Mouse (Mus musculus) liver (tissue): Measurements from ENCODE around the gene Jund.

Experiments
- DNase-seq: peaks from one replicate; pipeline ENCODE4 v3.0.0-alpha.2; 2020; ENCODE audit warnings: mixed read lengths

The Jund gene

DNA sequence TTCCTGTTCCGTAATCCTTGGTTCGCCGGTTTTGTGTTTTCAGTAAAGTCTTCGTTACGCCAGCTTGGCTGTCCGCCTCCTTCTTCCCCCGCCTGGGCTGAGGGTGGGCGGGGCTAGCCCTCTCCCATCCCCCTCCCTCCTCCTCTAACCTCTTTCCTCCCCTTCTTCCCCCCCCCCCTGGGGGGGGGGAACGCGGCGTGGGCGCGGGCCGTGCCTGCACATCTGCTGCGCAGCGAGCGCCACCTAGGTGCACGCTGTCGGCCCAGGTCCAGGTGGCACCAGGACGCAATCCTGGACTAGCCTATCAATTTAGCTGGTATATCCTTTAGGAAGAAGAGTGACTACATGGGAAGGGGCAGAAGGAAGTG lies 1.8 kb downstream of the Jund start:
- DNase-seq: peak; percentile 96

GRCm38 (mm10) chr8:70701048-70701981 lies 2.6 kb downstream of the Jund start:
- no peak for DNase-seq

DNA sequence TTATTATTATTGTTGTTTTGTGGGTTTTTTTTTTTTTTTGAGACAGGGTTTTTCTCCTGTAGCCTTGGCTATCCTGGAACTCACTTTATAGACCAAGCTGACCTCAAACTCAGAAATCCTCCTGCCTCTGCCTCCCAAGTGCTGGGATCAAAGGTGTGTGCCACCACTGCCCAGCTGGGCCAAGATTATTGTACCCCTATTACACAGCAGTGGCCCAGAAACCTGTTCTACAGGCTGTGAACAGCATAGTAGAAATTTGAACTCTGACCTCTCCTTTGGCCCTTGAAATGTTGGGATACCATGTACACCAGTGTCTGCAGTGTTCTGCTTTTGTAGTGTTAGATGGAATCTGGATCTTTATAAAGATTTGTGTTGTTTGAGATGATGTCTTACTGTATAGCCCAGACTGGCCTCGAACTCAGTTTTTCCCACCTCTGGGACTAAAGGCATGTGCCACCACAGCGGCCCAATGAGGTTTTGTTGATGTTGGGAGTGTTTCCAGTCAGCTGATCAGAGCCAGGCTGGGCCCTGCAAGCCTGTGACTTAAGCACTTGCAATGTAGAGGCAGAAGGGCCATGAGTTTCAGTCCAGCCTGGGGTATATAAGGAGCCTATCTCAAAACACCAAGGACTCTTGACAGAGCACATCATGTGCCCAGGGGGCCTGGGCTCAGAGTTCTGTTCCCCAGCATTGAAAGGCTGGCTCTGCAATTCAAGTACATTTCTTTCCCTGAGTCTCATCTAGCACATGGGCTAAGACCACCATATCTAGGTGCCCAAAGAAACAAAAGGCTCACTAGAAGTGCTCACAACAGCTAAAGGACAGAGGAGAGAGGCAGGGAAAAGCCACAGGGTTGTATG lies 3.5 kb downstream of the Jund start:
- no peak for DNase-seq

DNA sequence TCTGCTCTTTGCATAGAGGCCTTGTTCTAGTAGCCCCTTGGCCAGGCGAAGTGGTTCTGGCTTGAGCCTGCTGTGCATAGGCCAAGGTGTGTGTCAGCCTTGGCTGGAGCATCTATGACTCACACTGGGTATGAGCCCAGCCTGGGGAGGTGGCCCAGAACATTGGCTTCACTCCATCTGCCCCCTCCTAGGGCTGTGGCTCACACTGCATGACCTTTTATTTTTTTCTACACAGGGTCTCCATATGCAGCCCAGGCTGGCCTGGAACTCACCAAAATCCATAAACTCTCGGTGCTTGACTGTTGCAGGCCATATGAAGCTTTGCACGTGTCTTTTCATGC lies 4.1 kb downstream of the Jund start:
- no peak for DNase-seq

- no peak for DNase-seq
These were observed 4.5 kb downstream of the Jund start, which contains the start of gene Iqcn for GRCm38 (mm10) chr8:70703287-70703686. Gene Iqcn (plus strand): TSS chr8:70703457.

DNA sequence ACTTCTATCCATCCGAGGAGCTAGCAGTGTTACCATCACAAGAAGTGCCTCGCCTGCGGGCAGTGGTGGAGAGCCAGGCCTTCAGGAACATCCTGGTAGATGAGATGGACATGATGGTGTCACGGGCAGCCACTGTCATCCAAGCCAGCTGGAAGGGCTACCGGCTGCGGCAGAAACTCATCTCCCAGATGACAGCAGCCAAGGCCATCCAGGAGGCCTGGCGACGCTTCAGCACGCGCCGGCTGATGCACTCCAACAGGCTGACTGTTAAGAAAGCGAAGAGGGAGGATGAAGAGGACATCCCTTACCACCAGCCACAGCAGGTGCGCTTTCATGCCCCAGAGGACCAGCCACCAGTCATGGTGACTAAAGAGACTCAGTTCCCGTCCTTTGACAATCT lies 9.5 kb downstream of the Jund start:
- no peak for DNase-seq

GRCm38 (mm10) chr8:70709794-70710193 lies 11.0 kb downstream of the Jund start:
- DNase-seq: no peak

DNA sequence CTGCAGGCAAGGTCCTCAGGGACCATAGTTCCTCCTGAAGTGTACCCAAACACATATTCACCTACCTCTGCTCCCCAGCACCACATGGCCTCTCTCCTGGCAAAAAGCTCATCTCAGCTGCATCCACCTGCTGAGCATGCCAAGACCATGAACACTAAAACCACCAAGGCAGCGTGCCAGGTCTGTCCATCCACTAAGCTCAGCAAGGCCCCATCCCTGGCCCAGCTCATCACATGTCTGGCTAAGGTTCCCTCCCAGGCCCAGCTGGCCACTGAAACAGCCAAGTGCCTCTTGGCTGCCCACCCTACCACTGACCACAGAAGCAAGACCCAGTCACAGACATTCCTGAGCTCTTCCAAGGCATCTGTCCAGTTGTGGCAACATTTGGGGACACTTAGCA lies 11.5 kb downstream of the Jund start:
- DNase-seq: no peak

GRCm38 (mm10) chr8:70711041-70711440 lies 12.3 kb downstream of the Jund start:
- DNase-seq: no peak

GRCm38 (mm10) chr8:70713991-70714390 lies 15.2 kb downstream of the Jund start:
- no peak for DNase-seq

- no peak for DNase-seq
These were observed 16.3 kb downstream of the Jund start for GRCm38 (mm10) chr8:70715086-70715485.

DNA sequence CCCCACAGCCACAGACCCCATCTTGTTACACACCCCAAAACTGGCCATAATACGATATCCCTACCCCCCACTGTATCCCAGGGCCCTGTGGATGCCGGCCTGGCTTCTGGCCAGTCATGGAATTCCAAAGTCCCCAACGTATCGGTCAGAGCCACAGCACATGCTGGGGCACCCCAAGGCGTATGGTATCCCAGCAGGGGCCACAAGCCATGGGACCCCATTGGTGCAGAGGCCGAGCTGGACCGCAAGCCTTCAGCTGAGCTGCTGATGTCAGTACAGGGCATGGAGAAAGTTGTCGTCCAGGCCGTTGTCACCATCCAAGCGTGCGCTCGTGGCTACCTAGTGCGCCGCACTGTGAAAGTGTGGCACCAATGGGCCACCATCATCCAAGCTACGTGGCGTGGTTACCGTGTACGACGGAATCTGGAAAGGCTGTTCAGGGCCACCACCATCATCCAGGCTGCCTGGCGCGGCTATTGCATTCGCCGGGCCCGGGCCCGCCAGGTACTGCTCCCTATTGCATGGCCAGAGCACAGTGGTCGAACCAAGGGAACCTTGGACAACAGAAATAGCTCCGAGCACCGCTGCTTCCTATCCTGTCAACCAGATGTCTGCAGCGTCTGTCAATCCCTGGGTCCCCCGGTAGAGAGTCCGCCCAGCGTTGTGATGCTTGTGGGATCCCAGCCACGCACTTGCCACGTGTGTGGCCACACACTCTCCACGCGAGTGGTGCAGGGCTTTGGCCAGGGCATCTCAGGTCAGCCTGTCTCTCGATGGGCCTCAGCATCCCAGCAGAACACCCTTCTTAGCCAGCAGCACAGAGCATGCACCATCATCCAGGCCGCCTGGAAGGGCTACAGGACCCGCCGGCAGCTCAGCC lies 18.0 kb downstream of the Jund start:
- DNase-seq: no peak

DNA sequence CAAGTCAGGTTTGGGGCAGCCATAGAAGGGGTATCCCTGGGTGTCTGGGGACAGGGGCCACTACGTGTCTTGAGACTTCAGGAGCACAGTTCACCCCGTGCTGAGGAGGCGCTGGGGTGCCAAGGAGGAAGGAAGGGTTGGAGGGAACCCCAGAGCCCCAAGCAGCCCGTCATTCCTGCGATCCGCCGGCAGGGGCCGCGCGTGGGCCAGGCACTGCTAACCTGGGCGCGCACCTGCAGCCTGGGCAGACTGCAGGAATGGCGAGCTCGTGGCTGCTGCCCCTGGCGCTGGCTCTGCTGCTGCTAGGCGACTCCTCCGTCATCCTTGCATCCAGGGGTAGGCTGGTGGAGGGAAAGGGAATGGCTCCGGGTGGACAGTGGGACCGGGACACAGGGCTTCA lies 19.5 kb downstream of the Jund start, which contains the start of gene Gm3336:
TSS of gene Gm3336 (plus strand) at position 247 of the 400 bp plus-strand sequence.
- DNase-seq: peak; percentile 71

DNA sequence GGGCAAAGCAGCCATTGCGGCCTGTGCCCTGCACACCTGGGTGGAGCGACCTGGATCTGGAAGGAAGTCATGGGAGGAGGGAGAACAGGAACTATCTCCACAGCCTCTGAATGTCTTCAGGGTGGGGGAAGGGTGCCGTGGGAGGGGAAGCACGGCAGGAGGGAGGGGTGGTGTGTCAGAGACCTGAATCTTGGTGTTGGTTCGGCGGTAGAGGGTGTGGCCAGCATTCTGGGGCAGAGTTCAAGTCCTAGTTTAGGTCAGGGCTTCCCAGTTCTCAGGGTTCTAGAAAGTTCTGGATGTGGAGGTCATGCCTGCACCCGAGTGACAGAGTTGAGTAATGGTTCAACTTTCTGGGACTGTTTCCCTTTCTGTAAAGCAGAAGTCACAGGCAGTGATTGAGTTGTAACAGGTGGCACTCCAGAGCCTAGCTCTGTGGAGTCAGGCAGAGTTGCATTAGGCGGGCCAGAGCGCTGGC lies 21.1 kb downstream of the Jund start:
- DNase-seq: no peak

DNA sequence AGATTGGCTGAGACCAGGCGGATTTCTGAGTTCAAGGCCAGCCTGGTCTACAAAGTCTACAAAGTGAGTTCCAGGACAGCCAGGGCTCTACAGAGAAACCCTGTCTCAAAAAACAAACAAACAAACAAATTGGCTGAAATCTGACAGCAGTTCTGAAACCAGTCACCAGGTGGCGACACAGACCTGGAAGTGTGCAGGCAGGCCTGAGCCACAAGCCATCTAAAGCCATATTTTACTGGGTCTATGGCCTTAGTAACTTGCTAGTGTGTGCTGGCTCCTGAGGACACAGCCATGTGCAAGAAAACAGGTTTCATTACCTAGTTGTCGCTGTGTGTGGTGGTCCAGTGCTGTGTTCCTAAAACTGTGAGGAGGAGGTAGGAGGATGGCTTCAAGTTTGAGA lies 22.0 kb downstream of the Jund start:
- DNase-seq: peak; percentile 75

- no peak for DNase-seq
These were observed 22.9 kb downstream of the Jund start for GRCm38 (mm10) chr8:70721601-70722000.

DNA sequence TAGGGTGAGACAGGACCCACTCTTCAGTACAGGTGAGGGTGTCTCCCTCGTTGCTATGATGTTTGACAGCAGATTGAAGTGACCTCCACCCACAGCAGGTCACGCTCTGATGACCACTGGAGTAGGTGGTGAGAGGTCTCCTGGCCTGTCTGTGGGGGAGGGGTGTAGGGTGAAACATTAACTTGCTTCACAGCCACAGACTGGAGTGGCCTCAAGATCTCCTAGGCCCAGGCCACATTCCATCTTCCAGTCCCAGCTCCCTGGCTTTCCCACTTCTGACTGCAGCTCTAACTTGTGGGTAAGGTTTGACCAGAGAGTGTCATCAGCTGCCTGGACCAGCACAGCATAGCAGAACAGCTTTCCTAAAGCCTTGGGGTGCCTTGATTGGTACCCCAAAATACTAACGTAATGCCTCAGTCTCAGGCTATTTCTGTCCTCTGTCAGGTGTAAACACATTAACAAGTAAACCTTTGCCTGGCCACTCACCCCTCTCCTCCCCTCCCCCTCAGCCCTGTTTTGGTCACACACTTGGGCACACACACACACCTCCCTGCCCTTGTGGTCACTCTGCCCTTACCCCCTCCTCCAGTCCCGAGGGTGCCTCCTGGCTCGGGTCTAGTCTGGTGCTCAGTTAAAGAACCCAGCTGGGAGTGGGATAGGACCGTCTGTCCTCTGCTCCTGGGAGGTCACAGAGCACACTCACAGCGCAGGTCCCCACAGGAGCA lies 24.9 kb downstream of the Jund start, which contains the start of gene Pde4c:
TSS of gene Pde4c (plus strand) at position 235 of the 725 bp plus-strand sequence.
- peak; percentile 60 for DNase-seq

DNA sequence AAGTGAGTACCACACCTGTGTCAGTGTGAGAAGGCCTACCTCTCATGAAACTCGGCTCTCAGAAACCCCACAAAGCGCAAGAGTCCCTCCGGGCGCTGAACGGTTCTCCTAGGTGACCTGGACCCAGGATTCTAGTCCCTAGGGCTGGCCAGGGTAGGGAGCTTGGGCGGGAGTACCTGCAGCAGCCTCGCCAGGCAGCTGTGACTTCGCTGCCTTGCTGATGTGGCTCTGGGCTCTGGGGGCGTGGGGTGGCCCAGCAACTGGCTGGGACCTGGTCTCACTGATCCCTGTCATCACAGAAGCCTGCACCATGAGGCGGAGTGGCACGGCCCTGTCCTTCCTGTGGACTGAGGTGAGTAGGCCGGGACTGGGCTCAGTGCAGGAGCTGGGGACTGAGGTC lies 25.5 kb downstream of the Jund start:
- no peak for DNase-seq

- DNase-seq: peak; percentile 40
These were observed 27.2 kb downstream of the Jund start for GRCm38 (mm10) chr8:70725792-70726447.

GRCm38 (mm10) chr8:70726721-70727120 lies 28.0 kb downstream of the Jund start:
- no peak for DNase-seq

DNA sequence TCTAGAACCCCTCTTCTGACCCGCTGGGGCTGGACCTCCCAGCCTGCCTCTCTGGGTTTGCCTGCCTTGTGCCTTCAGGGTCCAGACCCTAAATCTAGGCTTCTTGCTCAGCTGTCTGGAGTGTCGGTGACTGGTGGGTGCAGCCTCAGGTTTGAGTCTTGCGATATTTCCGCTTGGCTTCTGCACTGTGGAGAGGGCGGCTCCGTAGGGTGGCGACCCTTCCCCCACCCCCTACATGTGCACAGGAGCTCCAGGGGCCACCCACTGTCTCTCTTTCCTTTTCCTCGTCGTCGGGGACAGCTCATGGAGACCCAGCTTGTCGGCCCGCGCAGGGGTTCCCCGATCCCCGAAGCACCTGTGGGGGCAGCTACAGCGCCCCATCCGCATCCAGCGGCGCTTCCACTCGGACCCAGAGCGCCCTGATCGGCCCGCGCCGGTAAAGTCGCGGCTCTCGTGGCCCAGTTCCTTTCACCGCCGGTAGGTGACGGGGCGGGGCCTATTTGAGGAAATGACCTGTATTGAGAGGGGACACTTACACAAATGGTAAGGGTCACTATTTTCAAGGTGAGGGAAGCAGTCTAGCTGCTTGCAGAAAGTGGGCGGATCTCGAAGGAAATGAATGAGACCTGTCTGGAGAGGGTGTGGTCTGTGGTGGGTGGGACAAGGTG lies 31.2 kb downstream of the Jund start:
- DNase-seq: no peak
